Comparison of ENCODE assay signal across 12 mouse cellular contexts in the genomic region with DNA sequence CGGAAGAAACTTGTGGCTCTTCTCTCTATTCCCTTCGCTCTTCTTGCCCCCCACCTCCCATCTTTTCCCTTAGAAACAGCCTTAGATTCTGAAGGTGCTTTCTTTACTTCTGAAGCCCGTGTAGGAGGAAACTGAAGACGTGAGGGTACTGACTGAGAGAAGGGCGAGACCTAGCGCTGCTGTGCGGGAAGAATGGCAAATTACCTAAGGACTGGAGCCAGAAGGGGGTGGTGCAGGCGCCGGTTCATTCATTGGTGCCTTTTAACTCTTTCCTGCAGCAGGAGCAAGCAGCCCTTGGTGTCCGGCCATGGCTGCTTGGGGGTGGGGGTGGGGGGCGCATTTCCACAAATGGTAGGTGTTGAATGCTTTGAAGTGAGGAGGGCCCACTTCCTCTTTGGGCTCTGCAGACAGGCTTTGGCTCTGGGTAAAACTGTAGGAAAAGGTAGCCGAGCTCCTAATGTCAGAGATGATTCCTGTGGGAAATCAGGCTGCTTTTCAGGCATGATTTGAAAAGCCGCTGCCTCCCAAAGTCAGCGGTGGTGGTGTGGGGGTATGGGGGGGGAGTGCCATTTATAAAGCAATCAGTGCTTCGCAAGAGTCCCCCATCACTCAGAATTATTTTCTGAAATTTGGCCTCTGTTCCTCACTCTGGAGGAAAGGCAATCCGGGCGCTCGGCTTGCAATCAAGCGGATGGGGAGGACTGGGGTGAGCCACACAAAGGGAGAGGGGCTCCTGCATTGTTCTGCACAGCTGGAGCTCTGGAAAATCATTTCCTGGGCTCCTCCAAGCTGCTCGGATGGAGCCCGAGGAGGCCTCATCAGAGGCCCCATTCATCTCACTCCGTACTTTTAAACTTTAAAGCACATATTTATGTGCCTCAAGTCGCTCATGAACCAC. TPM values are rescaled to one million over a fixed set of nuclear protein-coding genes. Genes with fewer than 3 reads are reported as not detected.
DNase-seq lines count a peak whose midpoint lies in the region; ATAC-seq lines count a peak whose summit lies in the region.
"Had no signal": no experiment of that assay in that cellular context is flagged by ENCODE, and none has a peak within 500 bp of the region (broad histone marks: within the 10 kb centered on the region; RNA-seq: fewer than 3 reads in every experiment).

No protein-coding gene starts in this region.

- H3K4me2 ChIP-seq in hindbrain, embryonic 12.5 days (replicated peaks): peak overlapping the region; percentile 41
- H3K4me2 ChIP-seq in midbrain, embryonic 13.5 days (replicated peaks): peak overlapping the region; percentile 48
- H3K4me2 ChIP-seq: limb, embryonic 15.5 days had no signal

- peaks cover 4% of the 10 kb centered on the region; the same call in 1 of the 2 replicates for H3K27me3 ChIP-seq in hindbrain, embryonic 12.5 days
- H3K27me3 ChIP-seq in midbrain, embryonic 13.5 days: no peaks in the 10 kb centered on the region

- no peaks in the 10 kb centered on the region for H3K9me3 ChIP-seq in hindbrain, embryonic 12.5 days (replicated peaks)
- no peaks in the 10 kb centered on the region for H3K9me3 ChIP-seq in midbrain, embryonic 13.5 days
- H3K9me3 ChIP-seq: limb, embryonic 15.5 days had no signal

- H3K36me3 ChIP-seq in hindbrain, embryonic 12.5 days: no peaks in the 10 kb centered on the region
- no peaks in the 10 kb centered on the region for H3K36me3 ChIP-seq in midbrain, embryonic 13.5 days
- H3K36me3 ChIP-seq: limb, embryonic 15.5 days had no signal

- H3K4me1 ChIP-seq in hindbrain, embryonic 12.5 days: peaks cover 23% of the 10 kb centered on the region
- H3K4me1 ChIP-seq in midbrain, embryonic 13.5 days (replicated peaks): peaks cover 28% of the 10 kb centered on the region

- peak overlapping the region; percentile 36; the same call in 1 of the 2 replicates for H3K9ac ChIP-seq in hindbrain, embryonic 12.5 days
- H3K9ac ChIP-seq in midbrain, embryonic 13.5 days (replicated peaks): peak overlapping the region; percentile 44
- H3K9ac ChIP-seq: limb, embryonic 15.5 days had no signal

- peak overlapping the region; percentile 3; the same call in 1 of the 2 replicates for H3K4me3 ChIP-seq in hindbrain, embryonic 12.5 days
- peak overlapping the region; percentile 19 for H3K4me3 ChIP-seq in midbrain, embryonic 13.5 days (replicated peaks)
- H3K4me3 ChIP-seq: limb, embryonic 15.5 days had no signal

- ATAC-seq in hindbrain, embryonic 12.5 days (ENCODE audit: low FRiP score): peak; percentile 80
- peak; percentile 82 for ATAC-seq in midbrain, embryonic 13.5 days

- H3K27ac ChIP-seq in hindbrain, embryonic 12.5 days: peak overlapping the region; percentile 83
- peak overlapping the region; percentile 80 for H3K27ac ChIP-seq in midbrain, embryonic 13.5 days
- H3K27ac ChIP-seq: limb, embryonic 15.5 days had no signal

- DNase-seq in ES-CJ7 (ENCODE audit: low read depth, low spot score): peak; percentile 48
- peak; percentile 43 for DNase-seq in embryo, embryonic 9.5 days (ENCODE audit: extremely low spot score)
- DNase-seq in cerebellum, adult 18-20 months: no peak
- no peak for DNase-seq in thymus, postnatal 10 days (ENCODE audit: low spot score in 2 of 2)
- no peak for DNase-seq in cerebellum, adult 11 months
- DNase-seq: adrenal gland, postnatal 36 days; gastrocnemius, postnatal 25 days; kidney, adult 18-20 months; right cerebral cortex, postnatal 25 days had no signal

- WGBS in hindbrain, embryonic 12.5 days: 2% methylated on average over 23 of the region's 23 CpGs
- 2% methylated on average over 23 of the region's 23 CpGs for WGBS in midbrain, embryonic 13.5 days

RNA-seq across cellular contexts. Expression of a gene that starts 53.4 kb away (rescaled TPM):
- polyA plus RNA-seq in hindbrain, embryonic 12.5 days (2016; fragmentation: Nextera tagmentation; extraction: Ambion mirVana): 25.6 and 25.8 TPM in 2 replicates
- 20.6 and 22.2 TPM in 2 replicates for polyA plus RNA-seq in midbrain, embryonic 13.5 days (2015; fragmentation: Nextera tagmentation; extraction: Ambion mirVana)

RNA-seq across cellular contexts. Expression of a gene that starts 53.4 kb away (rescaled TPM):
- 46.2 and 56.2 TPM in 2 replicates for polyA plus RNA-seq in hindbrain, embryonic 12.5 days (2016; fragmentation: Nextera tagmentation; extraction: Ambion mirVana)
- polyA plus RNA-seq in midbrain, embryonic 13.5 days (2015; fragmentation: Nextera tagmentation; extraction: Ambion mirVana): 40.8 and 49.6 TPM in 2 replicates

Comparison
In these comparisons a context has a peak if more than half of its experiments do, and no peak if none do; other contexts are left out.
1. DNase-seq: peak in ES-CJ7 (single experiment) and embryo, embryonic 9.5 days (single experiment); none in cerebellum, adult 18-20 months (0 of 2), thymus, postnatal 10 days (0 of 2) and cerebellum, adult 11 months (single experiment).